Comparison of ENCODE assay signal across 16 mouse cellular contexts in the genomic region with DNA sequence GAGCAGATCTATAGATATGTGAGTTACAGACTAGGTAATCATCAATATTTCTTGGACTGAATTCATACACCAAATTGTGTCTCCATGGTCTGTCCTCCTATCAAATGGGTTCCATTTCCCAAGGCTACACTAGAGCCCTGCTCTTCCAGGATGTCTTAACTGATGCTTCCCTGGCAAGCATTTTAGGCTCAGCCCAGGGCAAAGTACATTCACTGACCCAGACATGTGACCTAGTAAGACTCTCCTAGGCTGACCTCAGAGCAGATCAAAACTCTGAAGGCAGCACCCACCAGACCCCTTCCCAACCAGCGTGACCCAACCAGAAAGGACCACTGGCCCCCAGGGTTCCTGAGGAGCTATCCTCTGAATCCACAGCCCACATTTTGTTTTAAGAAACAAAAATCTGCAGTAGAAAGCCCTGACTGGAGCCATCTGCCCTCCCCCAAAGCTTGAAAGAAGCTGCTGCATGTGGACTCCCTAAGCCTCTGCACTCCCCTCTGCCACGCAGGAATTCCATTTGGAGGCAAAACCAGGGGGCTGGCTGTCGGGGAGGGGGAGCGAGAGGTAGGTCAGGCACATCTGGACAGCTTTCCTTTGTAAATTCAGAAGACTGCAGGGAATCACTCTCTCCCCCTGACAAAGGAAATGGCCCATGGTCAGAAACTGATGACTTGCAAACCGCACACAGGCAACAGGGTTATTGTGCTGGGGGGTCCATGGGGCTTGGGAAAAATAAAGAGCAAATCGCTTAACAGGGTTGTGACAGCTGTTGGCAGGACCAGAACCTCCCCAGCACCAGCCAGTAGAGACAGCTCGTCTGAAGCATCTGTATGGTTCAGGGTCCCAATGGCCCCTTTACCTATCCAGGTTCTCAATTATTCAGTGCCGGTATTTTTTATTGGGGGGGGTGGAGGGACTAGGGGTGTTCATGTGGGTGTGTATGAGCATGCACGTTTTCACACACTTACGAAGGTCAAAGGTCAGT.
DNase-seq lines count a peak whose midpoint lies in the region; ATAC-seq lines count a peak whose summit lies in the region.
"Had no signal": no experiment of that assay in that cellular context is flagged by ENCODE, and none has a peak within 500 bp of the region (broad histone marks: within the 10 kb centered on the region; RNA-seq: fewer than 3 reads in every experiment).

No protein-coding gene starts in this region.

- ATAC-seq in embryonic facial prominence, embryonic 12.5 days (ENCODE audit: insufficient number of reproducible peaks, insufficient read depth, low FRiP score, low TSS enrichment) = 0 out of 2 replicates have a peak, but pooled peaks have one; percentile 22
- no peak for ATAC-seq in limb, embryonic 13.5 days (ENCODE audit: low FRiP score, low read depth)
- ATAC-seq: CD4-positive, CD25-positive, alpha-beta regulatory T cell, adult 4 months; forebrain, embryonic 13.5 days; hindbrain, embryonic 16.5 days had no signal

- H3K27ac ChIP-seq in embryonic facial prominence, embryonic 12.5 days = peak overlapping the region; percentile 14; the same call in 1 of the 2 replicates
- H3K27ac ChIP-seq in limb, embryonic 13.5 days = peak overlapping the region; percentile 39; the same call in 1 of the 2 replicates
- H3K27ac ChIP-seq: forebrain, embryonic 13.5 days; liver, embryonic 13.5 days; neural tube, embryonic 13.5 days had no signal

- 46% methylated on average over 10 of the region's 10 CpGs for WGBS in embryonic facial prominence, embryonic 12.5 days
- 41% methylated on average over 10 of the region's 10 CpGs for WGBS in limb, embryonic 13.5 days

- no peak overlapping the region for H3K4me3 ChIP-seq in embryonic facial prominence, embryonic 12.5 days
- no peak overlapping the region for H3K4me3 ChIP-seq in limb, embryonic 13.5 days
- H3K4me3 ChIP-seq: forebrain, embryonic 13.5 days; liver, embryonic 13.5 days; neural tube, embryonic 13.5 days had no signal

- H3K27me3 ChIP-seq in embryonic facial prominence, embryonic 12.5 days = no peaks in the 10 kb centered on the region
- no peaks in the 10 kb centered on the region for H3K27me3 ChIP-seq in limb, embryonic 13.5 days
- H3K27me3 ChIP-seq: forebrain, embryonic 13.5 days; liver, embryonic 13.5 days; neural tube, embryonic 13.5 days had no signal

- no peaks in the 10 kb centered on the region for H3K9me3 ChIP-seq in embryonic facial prominence, embryonic 12.5 days
- H3K9me3 ChIP-seq in limb, embryonic 13.5 days = no peaks in the 10 kb centered on the region
- H3K9me3 ChIP-seq: forebrain, embryonic 13.5 days; liver, embryonic 13.5 days; neural tube, embryonic 13.5 days had no signal

- DNase-seq in kidney, adult 8-10 months = peak; percentile 58 to 68
- no peak for DNase-seq in kidney, postnatal 14 days
- peak; percentile 48 for DNase-seq in embryo, embryonic 11 days
- no peak for DNase-seq in thymus, postnatal 14 days
- DNase-seq in right cerebral cortex, postnatal 14 days = no peak
- DNase-seq: adrenal gland, adult 8-10 months; cerebellum, adult 8-10 months; heart, postnatal 10 days; liver, embryonic 13.5 days; thymus, adult 2 months had no signal

- H3K4me1 ChIP-seq in embryonic facial prominence, embryonic 12.5 days = peaks cover 21% of the 10 kb centered on the region
- H3K4me1 ChIP-seq in limb, embryonic 13.5 days = peaks cover 32% of the 10 kb centered on the region
- H3K4me1 ChIP-seq: forebrain, embryonic 13.5 days; liver, embryonic 13.5 days; neural tube, embryonic 13.5 days had no signal

- no peaks in the 10 kb centered on the region for H3K36me3 ChIP-seq in embryonic facial prominence, embryonic 12.5 days
- no peaks in the 10 kb centered on the region for H3K36me3 ChIP-seq in limb, embryonic 13.5 days
- H3K36me3 ChIP-seq: liver, embryonic 13.5 days; neural tube, embryonic 13.5 days had no signal

- no peak overlapping the region for H3K9ac ChIP-seq in embryonic facial prominence, embryonic 12.5 days
- H3K9ac ChIP-seq in limb, embryonic 13.5 days = no peak overlapping the region
- H3K9ac ChIP-seq: forebrain, embryonic 13.5 days; liver, embryonic 13.5 days; neural tube, embryonic 13.5 days had no signal

- no peak overlapping the region for H3K4me2 ChIP-seq in embryonic facial prominence, embryonic 12.5 days (replicated peaks)
- H3K4me2 ChIP-seq in limb, embryonic 13.5 days (replicated peaks) = no peak overlapping the region
- H3K4me2 ChIP-seq: forebrain, embryonic 13.5 days; liver, embryonic 13.5 days; neural tube, embryonic 13.5 days had no signal

Comparison
In these comparisons a context has a peak if more than half of its experiments do, and no peak if none do; other contexts are left out.
1. DNase-seq: peak in kidney, adult 8-10 months (2 of 2) and embryo, embryonic 11 days (single experiment); none in kidney, postnatal 14 days (single experiment), thymus, postnatal 14 days (single experiment) and right cerebral cortex, postnatal 14 days (single experiment).